9 mouse cellular contexts compared by ENCODE assay signal in the genomic region with DNA sequence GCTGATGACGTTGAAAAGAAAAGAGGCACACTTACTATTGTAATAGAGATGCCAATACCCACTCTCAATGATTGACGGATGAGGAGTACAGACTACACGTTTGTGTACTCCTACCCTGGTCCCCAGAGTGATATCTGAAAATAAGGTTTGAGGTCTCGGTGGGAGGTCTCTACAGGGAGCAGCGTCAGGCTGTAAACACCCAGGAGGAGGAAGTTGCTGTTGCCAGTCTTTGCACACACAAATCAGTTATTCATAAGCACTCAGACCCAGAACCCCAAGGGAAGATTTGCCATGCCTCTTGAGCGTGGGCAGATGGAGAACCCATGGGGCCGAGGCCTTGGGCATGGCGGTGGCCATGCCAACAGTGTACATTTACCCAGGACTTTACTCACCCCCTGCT.
"Had no signal": no experiment of that assay in that cellular context is flagged by ENCODE, and none has a peak within 500 bp of the region (broad histone marks: within the 10 kb centered on the region; RNA-seq: fewer than 3 reads in every experiment).

No protein-coding gene starts in this region.

- H3K9ac ChIP-seq: intestine, embryonic 15.5 days; limb, embryonic 13.5 days; liver, embryonic 14.5 days; midbrain, embryonic 15.5 days had no signal

- DNase-seq: kidney, adult 18-20 months; kidney, postnatal 14 days; left cerebral cortex, postnatal 4 days; lung, adult 18-20 months had no signal

- H3K9me3 ChIP-seq: intestine, embryonic 15.5 days; limb, embryonic 13.5 days; midbrain, embryonic 15.5 days had no signal

- ATAC-seq: intestine, embryonic 15.5 days; midbrain, embryonic 15.5 days had no signal

- H3K36me3 ChIP-seq: intestine, embryonic 15.5 days; limb, embryonic 13.5 days; midbrain, embryonic 15.5 days had no signal

- H3K27ac ChIP-seq: intestine, embryonic 15.5 days; limb, embryonic 13.5 days; liver, embryonic 14.5 days; midbrain, embryonic 15.5 days; stomach, postnatal 0 days had no signal

- H3K4me2 ChIP-seq: intestine, embryonic 15.5 days; limb, embryonic 13.5 days; midbrain, embryonic 15.5 days had no signal

- H3K27me3 ChIP-seq: intestine, embryonic 15.5 days; limb, embryonic 13.5 days; midbrain, embryonic 15.5 days had no signal

- H3K4me1 ChIP-seq: midbrain, embryonic 15.5 days had no signal

- H3K4me3 ChIP-seq: intestine, embryonic 15.5 days; limb, embryonic 13.5 days; midbrain, embryonic 15.5 days had no signal
